Mouse (Mus musculus): ENCODE measurements at regions not wholly inside any gene's neighbourhood (a gene's known extent, or its start where the extent isn't known, plus 50 kb on each side); places are given as distances from the start of the nearest gene placed in this dataset.

GRCm38 (mm10) chr3:144113672-144114645 lies 91.1 kb downstream of the Lmo4 start:
- TF ChIP-seq POLR2A (IDR thresholded peaks at IDR 0.05; ENCODE audit: low read depth, low read length) = no peak
- TF ChIP-seq CTCF (conservative IDR thresholded peaks at IDR 0.05; ENCODE audit: insufficient read depth, insufficient read length, low read depth, low read length) = no peak
- DNase-seq = no peak
- H3K27me3 ChIP-seq (replicated peaks; ENCODE audit: control insufficient read depth, insufficient read depth, low read length) = no peaks in the 10 kb centered on the region
- no peak overlapping the region for H3K27ac ChIP-seq (ENCODE audit: insufficient read depth, low read depth, low read length)
- H3K4me1 ChIP-seq (ENCODE audit: control insufficient read depth, insufficient read depth, low read length) = no peaks in the 10 kb centered on the region
- no peaks in the 10 kb centered on the region for H3K36me3 ChIP-seq (ENCODE audit: control insufficient read depth, insufficient read depth, low read length)
- whole genome bisulfite sequencing = 69% methylated on average over 11 of the region's 11 CpGs
- H3K4me3 ChIP-seq (ENCODE audit: insufficient read depth, low read depth, low read length) = no peak overlapping the region

- Histone ChIP-seq H3K27me3 (replicated peaks; ENCODE audit: control insufficient read depth, insufficient read depth, low read length) (no peaks in the 10 kb centered on the region), H3K36me3 (ENCODE audit: control insufficient read depth, insufficient read depth, low read length) (no peaks in the 10 kb centered on the region), H3K4me3 (ENCODE audit: insufficient read depth, low read depth, low read length) (no peak overlapping the region), H3K4me1 (ENCODE audit: control insufficient read depth, insufficient read depth, low read length) (no peaks in the 10 kb centered on the region), H3K27ac (ENCODE audit: insufficient read depth, low read depth, low read length) (no peak overlapping the region)
- WGBS = 83% methylated on average over 5 of the region's 5 CpGs
- TF ChIP-seq POLR2A (IDR thresholded peaks at IDR 0.05; ENCODE audit: low read depth, low read length) (no peak), CTCF (conservative IDR thresholded peaks at IDR 0.05; ENCODE audit: insufficient read depth, insufficient read length, low read depth, low read length) (no peak)
- no peak for DNase-seq
These were observed 94.5 kb downstream of the Lmo4 start for GRCm38 (mm10) chr3:144110331-144111080.

- TF ChIP-seq POLR2A (IDR thresholded peaks at IDR 0.05; ENCODE audit: low read depth, low read length) = no peak
- no peak for TF ChIP-seq CTCF (conservative IDR thresholded peaks at IDR 0.05; ENCODE audit: insufficient read depth, insufficient read length, low read depth, low read length)
- Histone ChIP-seq H3K36me3 (ENCODE audit: control insufficient read depth, insufficient read depth, low read length) (no peaks in the 10 kb centered on the region), H3K4me1 (ENCODE audit: control insufficient read depth, insufficient read depth, low read length) (no peaks in the 10 kb centered on the region), H3K27me3 (replicated peaks; ENCODE audit: control insufficient read depth, insufficient read depth, low read length) (no peaks in the 10 kb centered on the region), H3K27ac (ENCODE audit: insufficient read depth, low read depth, low read length) (no peak overlapping the region), H3K4me3 (ENCODE audit: insufficient read depth, low read depth, low read length) (no peak overlapping the region)
- no peak for DNase-seq
- 72% methylated on average over 2 of the region's 2 CpGs for WGBS
These were observed 95.3 kb downstream of the Lmo4 start for GRCm38 (mm10) chr3:144109769-144110168.

GRCm38 (mm10) chr3:144108310-144108709 lies 96.7 kb downstream of the Lmo4 start:
- Histone ChIP-seq H3K27me3 (replicated peaks; ENCODE audit: control insufficient read depth, insufficient read depth, low read length) (no peaks in the 10 kb centered on the region), H3K4me3 (ENCODE audit: insufficient read depth, low read depth, low read length) (no peak overlapping the region)
- 84% methylated on average over 6 of the region's 6 CpGs for WGBS

GRCm38 (mm10) chr3:144107664-144108063 lies 97.4 kb downstream of the Lmo4 start:
- Histone ChIP-seq H3K27me3 (replicated peaks; ENCODE audit: control insufficient read depth, insufficient read depth, low read length) (no peaks in the 10 kb centered on the region), H3K36me3 (ENCODE audit: control insufficient read depth, insufficient read depth, low read length) (no peaks in the 10 kb centered on the region), H3K4me1 (ENCODE audit: control insufficient read depth, insufficient read depth, low read length) (no peaks in the 10 kb centered on the region), H3K27ac (ENCODE audit: insufficient read depth, low read depth, low read length) (no peak overlapping the region), H3K4me3 (ENCODE audit: insufficient read depth, low read depth, low read length) (no peak overlapping the region)
- TF ChIP-seq POLR2A (IDR thresholded peaks at IDR 0.05; ENCODE audit: low read depth, low read length) (no peak), CTCF (conservative IDR thresholded peaks at IDR 0.05; ENCODE audit: insufficient read depth, insufficient read length, low read depth, low read length) (no peak)
- no peak for DNase-seq
- WGBS = 58% methylated on average over 7 of the region's 7 CpGs

More at GRCm38 (mm10) chr3:144108310-144108709, 96.7 kb downstream of the Lmo4 start:
- no peak for DNase-seq
- no peaks in the 10 kb centered on the region for H3K36me3 ChIP-seq (ENCODE audit: control insufficient read depth, insufficient read depth, low read length)
- TF ChIP-seq CTCF (conservative IDR thresholded peaks at IDR 0.05; ENCODE audit: insufficient read depth, insufficient read length, low read depth, low read length) = no peak
- TF ChIP-seq POLR2A (IDR thresholded peaks at IDR 0.05; ENCODE audit: low read depth, low read length) = no peak
- H3K27ac ChIP-seq (ENCODE audit: insufficient read depth, low read depth, low read length) = no peak overlapping the region
- H3K4me1 ChIP-seq (ENCODE audit: control insufficient read depth, insufficient read depth, low read length) = no peaks in the 10 kb centered on the region

GRCm38 (mm10) chr3:144104366-144104765 lies 100.7 kb downstream of the Lmo4 start:
- DNase-seq = no peak
- H3K27me3 ChIP-seq (replicated peaks; ENCODE audit: control insufficient read depth, insufficient read depth, low read length) = no peaks in the 10 kb centered on the region
- H3K4me1 ChIP-seq (ENCODE audit: control insufficient read depth, insufficient read depth, low read length) = no peaks in the 10 kb centered on the region
- WGBS = 85% methylated on average over 4 of the region's 4 CpGs
- H3K4me3 ChIP-seq (ENCODE audit: insufficient read depth, low read depth, low read length) = no peak overlapping the region
- no peaks in the 10 kb centered on the region for H3K36me3 ChIP-seq (ENCODE audit: control insufficient read depth, insufficient read depth, low read length)
- no peak for TF ChIP-seq CTCF (conservative IDR thresholded peaks at IDR 0.05; ENCODE audit: insufficient read depth, insufficient read length, low read depth, low read length)
- no peak for TF ChIP-seq POLR2A (IDR thresholded peaks at IDR 0.05; ENCODE audit: low read depth, low read length)
- H3K27ac ChIP-seq (ENCODE audit: insufficient read depth, low read depth, low read length) = no peak overlapping the region

- Histone ChIP-seq H3K27ac (ENCODE audit: insufficient read depth, low read depth, low read length) (no peak overlapping the region), H3K4me1 (ENCODE audit: control insufficient read depth, insufficient read depth, low read length) (no peaks in the 10 kb centered on the region), H3K4me3 (ENCODE audit: insufficient read depth, low read depth, low read length) (no peak overlapping the region), H3K27me3 (replicated peaks; ENCODE audit: control insufficient read depth, insufficient read depth, low read length) (no peaks in the 10 kb centered on the region), H3K36me3 (ENCODE audit: control insufficient read depth, insufficient read depth, low read length) (no peaks in the 10 kb centered on the region)
- 76% methylated on average over 2 of the region's 2 CpGs for WGBS
- no peak for TF ChIP-seq CTCF (conservative IDR thresholded peaks at IDR 0.05; ENCODE audit: insufficient read depth, insufficient read length, low read depth, low read length)
- TF ChIP-seq POLR2A (IDR thresholded peaks at IDR 0.05; ENCODE audit: low read depth, low read length) = no peak
- no peak for DNase-seq
These were observed 105.6 kb downstream of the Lmo4 start for GRCm38 (mm10) chr3:144099444-144099843.

All from kidney, adult 2 months (tissue).